Mouse (Mus musculus) C2C12 (cell line): ENCODE results near the gene Lgals1. TPM values are rescaled to one million over a fixed set of nuclear protein-coding genes. Genes with fewer than 3 reads are reported as not detected.

Source experiments
- H3K27me3 ChIP-seq: one replicate; pipeline ENCODE4 v1.6.1; 2011; ENCODE audit not compliant: control insufficient read depth, insufficient read depth, insufficient read length
- H3K36me3 ChIP-seq: one replicate; pipeline ENCODE4 v1.6.1; 2011; ENCODE audit not compliant: control insufficient read depth, insufficient read depth
- H3K4me3 ChIP-seq: one replicate; pipeline ENCODE4 v1.5.1; 2011; ENCODE audit warnings: mild to moderate bottlenecking, control low read depth; ENCODE audit not compliant: poor library complexity, insufficient read depth, severe bottlenecking
- H3K79me2 ChIP-seq: one replicate; pipeline ENCODE4 v1.6.1; 2011; ENCODE audit not compliant: control insufficient read depth, insufficient read depth
- H3K79me3 ChIP-seq: one replicate; pipeline ENCODE4 v1.6.1; 2011; ENCODE audit warnings: low read depth, control low read depth
- H3ac ChIP-seq: one replicate; pipeline ENCODE3; 2011; ENCODE audit warnings: low read depth; ENCODE audit not compliant: control insufficient read depth, insufficient read length
- CEBPB ChIP-seq: IDR thresholded peaks from one replicate; pipeline ENCODE4 v1.6.1; 2011; ENCODE audit warnings: low read depth, mild to moderate bottlenecking, control low read depth, moderate library complexity
- CTCF ChIP-seq: IDR thresholded peaks from one replicate; pipeline ENCODE4 v1.5.1; 2011; ENCODE audit not compliant: control insufficient read depth, insufficient read depth, insufficient read length
- FOSL1 ChIP-seq: IDR thresholded peaks from one replicate; pipeline ENCODE4 v1.8.0; 2011; ENCODE audit warnings: mild to moderate bottlenecking, low read length; ENCODE audit not compliant: poor library complexity, insufficient read depth, severe bottlenecking
- MAX ChIP-seq: IDR thresholded peaks from one replicate; pipeline ENCODE4 v1.6.1; 2011; ENCODE audit warnings: mild to moderate bottlenecking, control low read depth
- MYOD1 ChIP-seq: IDR thresholded peaks from one replicate; pipeline ENCODE4 v1.6.1; 2011; ENCODE audit warnings: low read depth; ENCODE audit not compliant: control insufficient read depth, insufficient read length
- MYOG ChIP-seq: IDR thresholded peaks from one replicate; pipeline ENCODE4 v1.6.1; 2011; ENCODE audit not compliant: control insufficient read depth, insufficient read length; ENCODE audit errors: extremely low read depth
- USF1 ChIP-seq: IDR thresholded peaks from one replicate; pipeline ENCODE4 v1.6.1; 2011; ENCODE audit warnings: low read depth, mild to moderate bottlenecking, control low read depth, moderate library complexity
- polyA plus RNA-seq: library from polyadenylated mRNA; unstranded; fragments of >200 nt; fragmentation: generic; extraction: Trizol; gene quantifications from one replicate; pipeline ENCODE4 v1.2.1, GENCODE M21; 2012; ENCODE audit warnings: missing spikeins

The Lgals1 gene
- polyA plus RNA-seq, 1 experiment: 18,755 TPM

GRCm38 (mm10) chr15:78881828-78882227 is 44.7 kb upstream of the Lgals1 start:
- Histone ChIP-seq H3ac (no peak overlapping the region), H3K36me3 (peaks cover 61% of the 10 kb centered on the region), H3K79me3 (peaks cover 6% of the 10 kb centered on the region), H3K27me3 (no peaks in the 10 kb centered on the region), H3K4me3 (no peak overlapping the region), H3K79me2 (peaks cover 26% of the 10 kb centered on the region)
- TF ChIP-seq CEBPB (no peak), MYOG (no peak), USF1 (no peak), FOSL1 (no peak), CTCF (no peak), MYOD1 (no peak), MAX (no peak)

- Histone ChIP-seq H3K36me3 (peaks cover 72% of the 10 kb centered on the region), H3ac (no peak overlapping the region), H3K79me2 (no peaks in the 10 kb centered on the region), H3K79me3 (no peaks in the 10 kb centered on the region), H3K27me3 (no peaks in the 10 kb centered on the region), H3K4me3 (no peak overlapping the region)
- no peak for TF ChIP-seq USF1
- no peak for TF ChIP-seq MAX
- no peak for TF ChIP-seq CEBPB
- no peak for TF ChIP-seq MYOD1
- TF ChIP-seq CTCF: no peak
- TF ChIP-seq FOSL1: no peak
- TF ChIP-seq MYOG: no peak
Measured at GRCm38 (mm10) chr15:78889401-78889853, 37.1 kb upstream of the Lgals1 start.

DNA sequence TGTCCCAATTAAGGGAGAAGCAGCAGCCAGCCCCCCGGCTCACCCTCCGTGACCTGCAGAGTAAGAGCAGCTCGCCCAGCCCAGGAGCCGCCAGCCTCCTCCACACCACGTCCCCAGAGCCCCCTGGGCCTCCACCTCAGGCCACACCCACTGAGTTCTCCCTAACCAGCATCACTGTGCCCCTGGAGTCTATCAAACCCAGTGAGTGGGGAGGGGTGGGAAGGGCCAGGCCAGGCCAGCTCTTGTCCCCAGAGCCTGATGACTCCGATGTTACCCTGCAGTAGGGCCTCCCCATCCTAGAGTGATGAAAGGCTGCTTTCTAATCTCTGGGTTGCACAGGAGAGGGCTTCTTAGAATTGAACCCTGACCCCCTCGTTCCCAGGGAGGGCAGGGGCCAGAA is 34.1 kb upstream of the Lgals1 start:
- Histone ChIP-seq H3K27me3 (no peaks in the 10 kb centered on the region), H3ac (no peak overlapping the region), H3K36me3 (peaks cover 53% of the 10 kb centered on the region), H3K79me2 (no peaks in the 10 kb centered on the region), H3K79me3 (no peaks in the 10 kb centered on the region), H3K4me3 (no peak overlapping the region)
- TF ChIP-seq CTCF: no peak
- TF ChIP-seq USF1: no peak
- TF ChIP-seq CEBPB: no peak
- no peak for TF ChIP-seq MAX
- TF ChIP-seq MYOG: no peak
- TF ChIP-seq MYOD1: no peak
- no peak for TF ChIP-seq FOSL1

- Histone ChIP-seq H3K27me3 (no peaks in the 10 kb centered on the region), H3K79me3 (no peaks in the 10 kb centered on the region), H3ac (no peak overlapping the region), H3K4me3 (no peak overlapping the region), H3K79me2 (no peaks in the 10 kb centered on the region), H3K36me3 (peaks cover 30% of the 10 kb centered on the region)
- TF ChIP-seq CTCF (no peak), MAX (no peak), MYOG (no peak), MYOD1 (no peak), FOSL1 (no peak), CEBPB (no peak), USF1 (no peak)
Measured at GRCm38 (mm10) chr15:78894726-78895125, 31.8 kb upstream of the Lgals1 start.

- Histone ChIP-seq H3K79me3 (no peaks in the 10 kb centered on the region), H3ac (no peak overlapping the region), H3K27me3 (no peaks in the 10 kb centered on the region), H3K79me2 (no peaks in the 10 kb centered on the region), H3K36me3 (peaks cover 20% of the 10 kb centered on the region), H3K4me3 (no peak overlapping the region)
- no peak for TF ChIP-seq MYOG
- TF ChIP-seq CTCF: no peak
- no peak for TF ChIP-seq MAX
- TF ChIP-seq FOSL1: no peak
- no peak for TF ChIP-seq CEBPB
Measured at GRCm38 (mm10) chr15:78895741-78896140, 30.8 kb upstream of the Lgals1 start.

DNA sequence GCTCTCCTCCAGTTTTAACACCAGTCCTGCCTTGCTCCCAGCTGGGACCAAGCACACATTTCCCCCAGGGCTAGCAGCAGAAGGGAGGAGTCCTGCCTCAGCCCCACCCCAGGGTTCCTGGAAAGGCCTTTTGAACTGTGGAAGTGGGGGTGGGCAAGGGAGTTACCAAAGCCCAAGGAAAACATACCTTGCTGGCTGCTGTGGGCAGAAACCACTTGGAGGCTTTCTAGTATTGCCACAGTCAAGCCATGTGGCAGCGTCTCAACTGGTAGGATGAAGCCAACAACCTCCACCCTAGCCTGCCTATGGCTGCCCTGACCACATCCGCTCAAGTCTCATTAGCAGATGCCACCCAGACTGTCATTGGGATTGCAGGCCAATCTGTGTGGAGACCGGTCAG is 30.4 kb upstream of the Lgals1 start:
- no peak for TF ChIP-seq CTCF
- no peak for TF ChIP-seq MAX
- no peak for TF ChIP-seq USF1
- TF ChIP-seq FOSL1: no peak
- TF ChIP-seq MYOG: no peak
- no peak for TF ChIP-seq MYOD1
- TF ChIP-seq CEBPB: no peak
- peaks cover 16% of the 10 kb centered on the region for H3K36me3 ChIP-seq
- no peaks in the 10 kb centered on the region for H3K79me3 ChIP-seq
- H3K4me3 ChIP-seq: no peak overlapping the region
- H3ac ChIP-seq: no peak overlapping the region
- H3K79me2 ChIP-seq: no peaks in the 10 kb centered on the region
- no peaks in the 10 kb centered on the region for H3K27me3 ChIP-seq
